Mouse (Mus musculus) mouse embryonic stem cell (cell line): ENCODE measurements around the gene Prkg1.

ENCODE experiments used
- in situ Hi-C, 2 experiments: fragments of 300-500 bp; cut with MboI; formaldehyde crosslinking; loops; 1 replicate in 1 of 2; 3 replicates in 1 of 2; pipeline ENCODE4 v1.14.3; 2019 to 2020; ENCODE audit warnings: low sequenced_read_pairs in 2 of 2, low pct_unique_long_range_greater_than_20kb in 1 of 2, mixed read lengths in 1 of 2; ENCODE audit not compliant: unreplicated experiment in 1 of 2

Gene Prkg1

DNA sequence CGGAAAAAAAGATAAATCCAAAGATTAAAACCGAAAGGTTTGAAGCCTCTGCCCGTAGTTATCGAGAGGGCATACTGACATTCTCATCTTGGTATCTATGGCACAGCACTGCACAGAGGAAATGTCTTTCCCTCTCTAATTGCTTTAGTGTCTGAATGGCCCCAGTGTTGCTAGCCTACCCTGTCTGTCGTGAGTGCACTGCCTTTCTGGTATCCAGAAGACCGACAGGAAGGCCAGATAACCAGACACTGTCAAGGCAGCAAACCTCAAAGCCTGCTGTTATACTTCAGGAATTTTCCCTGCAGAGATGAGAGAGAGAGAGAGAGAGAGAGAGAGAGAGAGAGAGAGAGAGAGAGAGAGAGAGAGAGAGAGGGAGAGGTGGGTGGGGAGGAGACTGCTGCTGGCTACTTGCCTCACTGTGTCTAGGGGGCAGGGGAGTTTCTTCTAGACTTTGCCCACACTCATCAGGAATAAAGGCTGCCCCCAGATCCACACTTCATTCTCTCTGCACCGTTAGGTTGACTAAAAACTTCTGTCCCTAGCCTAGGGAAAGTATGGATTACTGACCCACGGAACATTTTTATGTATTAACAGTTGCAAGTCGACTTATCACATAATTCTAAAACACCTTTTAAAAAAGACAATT, 10.1 kb downstream of the Prkg1 start:
- in situ Hi-C loops, result no loop called here

DNA sequence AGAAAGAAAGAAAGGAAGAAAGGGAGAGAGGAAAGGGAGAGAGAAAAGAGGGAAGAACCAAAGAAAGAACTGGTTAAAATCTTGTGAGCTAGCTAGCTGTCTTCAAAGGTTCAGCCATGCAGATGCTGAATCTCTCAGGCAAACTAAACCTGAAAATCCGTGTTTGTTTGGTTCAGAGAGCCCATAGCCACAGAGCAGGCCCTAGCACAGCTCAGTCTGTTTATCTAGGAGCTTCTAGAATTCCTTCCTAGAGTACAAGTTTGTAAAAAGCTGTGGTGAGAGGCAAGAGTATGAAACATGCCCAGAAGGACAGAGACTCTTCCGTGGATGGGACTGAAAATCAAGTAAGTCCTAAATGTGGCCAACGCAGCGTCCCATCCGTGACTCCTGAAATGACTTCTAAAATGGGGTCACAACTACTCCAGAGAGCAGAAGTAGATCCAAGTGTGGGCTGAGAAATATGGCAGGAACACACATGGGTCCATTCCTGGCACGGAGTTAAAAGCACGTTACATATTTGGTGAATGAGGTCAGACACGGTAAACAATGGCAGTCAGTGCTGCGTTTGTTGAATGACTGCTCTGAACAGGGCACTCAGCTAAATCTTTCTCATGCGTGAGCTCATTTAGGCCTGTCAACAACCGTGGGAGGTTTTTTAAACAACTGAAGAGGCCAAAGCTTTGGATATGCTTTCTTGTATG, 13.7 kb downstream of the Prkg1 start:
- in situ Hi-C loops, result no loop called here

- in situ Hi-C loops, result no loop called here
Observed at GRCm38 (mm10) chr19:31746635-31747034, 18.2 kb downstream of the Prkg1 start.

GRCm38 (mm10) chr19:31743241-31744045, 21.4 kb downstream of the Prkg1 start:
- in situ Hi-C loops, result no loop called here

DNA sequence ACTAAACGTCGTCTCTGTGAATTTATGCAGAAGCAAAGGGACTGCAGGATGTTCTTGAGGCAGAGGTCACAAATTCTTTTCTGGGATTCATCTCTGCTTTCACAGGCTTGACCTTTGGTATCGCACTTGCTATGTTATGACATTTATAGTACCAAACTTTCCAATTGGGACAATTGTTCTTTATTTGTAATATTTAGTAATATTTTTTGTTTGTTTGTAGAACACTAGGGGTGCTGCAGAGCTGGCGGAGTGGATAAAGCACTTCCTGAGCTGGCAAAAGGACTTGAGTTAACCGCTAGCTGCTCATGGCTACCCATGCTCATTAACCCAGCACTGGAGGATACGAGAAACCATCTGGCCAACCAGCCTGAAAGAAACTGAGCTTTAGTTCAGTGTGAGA, 49.9 kb downstream of the Prkg1 start:
- in situ Hi-C loops, result no loop called here

DNA sequence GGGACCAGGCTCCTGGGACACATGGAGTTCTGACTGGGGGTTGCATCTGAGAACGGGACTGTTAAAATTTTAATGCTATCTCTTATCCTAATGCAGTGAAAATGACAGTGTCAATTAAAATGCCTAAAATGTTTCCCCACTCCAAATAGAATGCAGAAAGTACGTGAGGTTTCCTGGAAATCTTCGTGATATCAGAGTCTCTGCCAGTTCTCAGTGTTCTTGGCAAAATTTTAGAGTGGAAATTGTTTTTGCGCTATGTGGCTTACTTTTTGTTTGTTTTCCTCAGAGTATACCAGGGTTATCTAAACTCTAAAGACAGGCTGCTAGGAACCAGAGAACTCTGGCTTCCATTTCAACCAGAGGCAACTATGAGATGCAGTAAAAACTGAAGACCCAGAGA, 50.4 kb downstream of the Prkg1 start:
- in situ Hi-C loops, result no loop called here

DNA sequence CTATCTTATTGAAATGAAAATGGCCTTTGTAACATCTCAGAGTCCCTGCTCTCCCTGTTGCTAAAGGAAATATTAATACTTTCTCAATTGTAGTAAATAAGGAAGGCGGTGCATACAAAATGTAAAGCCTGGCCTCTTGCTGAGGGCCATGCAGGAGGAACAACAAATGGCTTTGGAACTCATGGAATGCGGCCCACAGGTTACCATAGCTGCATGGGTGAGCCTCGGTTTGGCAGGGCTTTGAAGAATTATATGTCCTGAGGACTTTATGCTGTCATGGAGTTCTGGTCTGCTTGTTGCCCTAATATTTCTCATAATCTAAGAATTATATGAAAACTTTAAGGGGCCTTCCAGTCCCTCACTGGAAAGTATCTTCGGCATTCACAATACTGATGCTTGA, 51.5 kb downstream of the Prkg1 start:
- in situ Hi-C loops, result no loop called here

GRCm38 (mm10) chr19:31710336-31710735, 54.5 kb downstream of the Prkg1 start:
- in situ Hi-C loops, result no loop called here

DNA sequence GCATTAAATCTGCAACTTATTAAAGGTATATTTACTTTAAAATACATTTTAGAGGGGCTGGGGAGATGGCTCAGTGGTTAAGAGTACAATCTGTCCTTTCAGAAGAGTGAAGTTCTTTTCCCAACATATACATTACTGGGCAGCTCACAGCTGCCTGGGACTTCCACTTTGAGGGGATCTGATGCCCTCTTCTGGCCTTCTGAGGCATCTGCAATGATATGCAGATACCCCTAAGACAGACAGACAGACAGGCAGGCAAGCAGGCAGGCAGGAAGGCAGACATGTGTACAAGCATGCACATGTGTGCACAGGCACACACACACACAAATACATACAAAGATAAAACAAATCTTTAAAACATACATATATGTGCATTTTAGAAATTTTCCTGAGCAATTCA, 60.8 kb downstream of the Prkg1 start:
- in situ Hi-C loops, result no loop called here

- in situ Hi-C loops, result no loop called here
Observed at GRCm38 (mm10) chr19:31698916-31699315, 65.9 kb downstream of the Prkg1 start.

DNA sequence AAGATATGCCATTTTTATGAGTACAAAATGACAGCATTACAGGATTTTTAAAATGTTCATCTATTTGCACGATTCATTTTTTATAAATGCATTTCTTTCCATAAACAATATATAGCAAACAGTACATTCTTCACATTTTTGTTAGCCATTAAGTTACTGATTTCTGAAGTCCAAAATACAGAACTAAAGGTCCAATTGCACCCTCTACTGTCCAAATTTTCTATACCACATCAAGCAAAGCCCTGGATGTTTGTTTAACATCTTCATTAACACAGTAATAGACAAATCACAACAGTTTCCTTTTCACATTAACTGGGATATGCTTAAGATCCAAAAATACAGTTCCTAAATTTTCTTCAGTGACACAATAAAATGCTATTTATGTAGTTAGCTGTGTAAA, 84.0 kb downstream of the Prkg1 start:
- in situ Hi-C loops, result no loop called here

- in situ Hi-C loops, result no loop called here
Observed at GRCm38 (mm10) chr19:31678324-31678723, 86.5 kb downstream of the Prkg1 start.

- in situ Hi-C loops, result no loop called here
Observed at GRCm38 (mm10) chr19:31671726-31672125, 93.1 kb downstream of the Prkg1 start.

DNA sequence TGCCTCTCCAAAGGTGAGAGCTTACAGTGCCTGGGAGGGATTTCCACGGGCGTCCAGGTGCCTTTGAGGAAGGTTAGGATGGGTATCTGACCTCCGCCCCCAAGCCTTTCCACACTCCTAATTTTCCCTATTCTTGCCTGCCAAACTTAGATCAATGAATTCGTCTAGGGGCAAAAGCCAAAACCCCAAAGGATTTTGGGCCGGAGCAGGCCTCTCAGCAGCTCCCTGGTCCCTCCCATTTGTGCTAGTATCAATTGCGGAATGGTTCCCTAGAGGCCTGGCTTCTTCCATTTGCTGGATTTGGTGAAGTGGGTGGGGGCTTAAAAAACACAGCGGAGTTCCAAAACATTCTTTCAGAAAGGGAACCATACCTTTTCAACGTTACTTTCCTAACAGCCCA, 99.8 kb downstream of the Prkg1 start:
- in situ Hi-C loops, result no loop called here

DNA sequence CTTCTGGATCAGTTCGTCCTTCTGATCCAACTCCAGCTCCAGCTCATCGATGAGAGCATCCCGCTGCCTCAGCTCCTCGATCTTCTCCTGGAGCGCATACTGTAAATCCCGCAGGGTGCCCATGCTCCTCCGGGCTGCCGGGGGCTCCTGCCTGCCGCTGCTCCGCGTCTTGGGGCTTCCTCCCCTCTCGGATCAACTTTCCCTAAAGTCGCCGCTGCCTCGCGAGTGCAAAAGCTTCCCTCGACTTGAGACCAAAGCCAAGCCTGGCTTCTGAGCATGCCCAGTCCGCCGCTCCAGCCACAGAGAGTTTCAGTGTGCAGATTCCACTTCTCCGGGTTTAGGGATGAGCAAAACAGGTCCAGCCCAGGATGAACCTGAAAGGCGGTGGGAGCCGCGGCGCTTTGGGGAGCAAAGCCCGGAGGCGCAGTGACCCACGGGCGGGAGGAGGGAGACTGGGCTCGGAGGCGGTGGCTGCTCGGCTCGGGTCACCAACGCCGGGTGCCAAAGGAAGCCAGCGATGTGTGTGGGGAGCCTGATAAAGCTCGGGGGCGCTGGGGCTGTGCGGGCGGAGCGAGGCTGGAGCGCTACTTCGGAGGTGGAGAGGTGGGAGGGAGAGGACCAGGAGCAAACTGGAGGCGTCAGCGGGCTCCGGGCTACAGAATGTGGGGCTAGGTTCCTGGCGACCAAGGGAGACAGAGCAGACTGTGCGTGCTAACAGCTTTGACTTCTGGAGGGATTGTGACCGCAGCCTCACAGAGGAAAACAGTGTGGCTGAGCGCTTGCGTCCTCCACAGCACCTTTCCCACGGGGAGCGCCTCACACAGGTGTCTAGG, 100.5 kb downstream of the Prkg1 start:
- in situ Hi-C loops, result no loop called here

- in situ Hi-C loops, result no loop called here
Observed at GRCm38 (mm10) chr19:31663437-31664158, 101.2 kb downstream of the Prkg1 start.

- in situ Hi-C loops, result no loop called here
Observed at GRCm38 (mm10) chr19:31662802-31663201, 102.0 kb downstream of the Prkg1 start.

GRCm38 (mm10) chr19:31658751-31659397, 106.0 kb downstream of the Prkg1 start:
- in situ Hi-C loops, result no loop called here
